Mouse (Mus musculus) thymus, adult 18-20 months (tissue): ENCODE results near the gene Akt2.
A peak's percentile ranks its signal among the peaks of the same experiment; 100 is the strongest.

ENCODE experiments used
- DNase-seq, 2 experiments: peaks; one replicate each; pipeline ENCODE4 v3.0.0; 2022; ENCODE audit warnings: mixed read lengths in 2 of 2

The Akt2 gene

GRCm38 (mm10) chr7:27590088-27590487 is 1.3 kb upstream of the Akt2 start:
- no peak for DNase-seq

- peak in 1 of 2 experiments; percentile 23 for DNase-seq
Observed at GRCm38 (mm10) chr7:27590566-27591213, 662 bp upstream of the Akt2 start.

GRCm38 (mm10) chr7:27592217-27592929 is 1.0 kb downstream of the Akt2 start:
- DNase-seq: peak; percentile 58 to 71

- DNase-seq: no peak
Observed at GRCm38 (mm10) chr7:27592934-27593645, 1.7 kb downstream of the Akt2 start.

GRCm38 (mm10) chr7:27596586-27597503 is 5.5 kb downstream of the Akt2 start:
- DNase-seq: no peak

- DNase-seq: no peak
Observed at GRCm38 (mm10) chr7:27598053-27598452, 6.7 kb downstream of the Akt2 start.

GRCm38 (mm10) chr7:27601628-27602027 is 10.3 kb downstream of the Akt2 start:
- DNase-seq: no peak

GRCm38 (mm10) chr7:27602161-27602560 is 10.8 kb downstream of the Akt2 start:
- no peak for DNase-seq

GRCm38 (mm10) chr7:27602835-27603234 is 11.5 kb downstream of the Akt2 start:
- no peak for DNase-seq

- DNase-seq: no peak
Observed at GRCm38 (mm10) chr7:27604661-27605348, 13.5 kb downstream of the Akt2 start.

GRCm38 (mm10) chr7:27605499-27606285 is 14.3 kb downstream of the Akt2 start:
- no peak for DNase-seq

GRCm38 (mm10) chr7:27606481-27607254 is 15.3 kb downstream of the Akt2 start:
- no peak for DNase-seq

GRCm38 (mm10) chr7:27607580-27607979 is 16.2 kb downstream of the Akt2 start:
- no peak for DNase-seq

GRCm38 (mm10) chr7:27608130-27608529 is 16.8 kb downstream of the Akt2 start:
- no peak for DNase-seq

GRCm38 (mm10) chr7:27609285-27609684 is 17.9 kb downstream of the Akt2 start:
- DNase-seq: no peak

GRCm38 (mm10) chr7:27609688-27610087 is 18.3 kb downstream of the Akt2 start:
- DNase-seq: no peak

GRCm38 (mm10) chr7:27610370-27610769 is 19.0 kb downstream of the Akt2 start:
- no peak for DNase-seq

- no peak for DNase-seq
Observed at GRCm38 (mm10) chr7:27610871-27611270, 19.5 kb downstream of the Akt2 start.

GRCm38 (mm10) chr7:27612940-27613339 is 21.6 kb downstream of the Akt2 start:
- no peak for DNase-seq

- DNase-seq: no peak
Observed at GRCm38 (mm10) chr7:27613751-27614499, 22.6 kb downstream of the Akt2 start.
